Mouse (Mus musculus): ENCODE data around the gene Etv6.
"Not testable (repeated sequence)": the region's sequence is repeated elsewhere in the genome, so short reads cannot be mapped to it uniquely, and the experiment has no call there.

Etv6 gene

DNA sequence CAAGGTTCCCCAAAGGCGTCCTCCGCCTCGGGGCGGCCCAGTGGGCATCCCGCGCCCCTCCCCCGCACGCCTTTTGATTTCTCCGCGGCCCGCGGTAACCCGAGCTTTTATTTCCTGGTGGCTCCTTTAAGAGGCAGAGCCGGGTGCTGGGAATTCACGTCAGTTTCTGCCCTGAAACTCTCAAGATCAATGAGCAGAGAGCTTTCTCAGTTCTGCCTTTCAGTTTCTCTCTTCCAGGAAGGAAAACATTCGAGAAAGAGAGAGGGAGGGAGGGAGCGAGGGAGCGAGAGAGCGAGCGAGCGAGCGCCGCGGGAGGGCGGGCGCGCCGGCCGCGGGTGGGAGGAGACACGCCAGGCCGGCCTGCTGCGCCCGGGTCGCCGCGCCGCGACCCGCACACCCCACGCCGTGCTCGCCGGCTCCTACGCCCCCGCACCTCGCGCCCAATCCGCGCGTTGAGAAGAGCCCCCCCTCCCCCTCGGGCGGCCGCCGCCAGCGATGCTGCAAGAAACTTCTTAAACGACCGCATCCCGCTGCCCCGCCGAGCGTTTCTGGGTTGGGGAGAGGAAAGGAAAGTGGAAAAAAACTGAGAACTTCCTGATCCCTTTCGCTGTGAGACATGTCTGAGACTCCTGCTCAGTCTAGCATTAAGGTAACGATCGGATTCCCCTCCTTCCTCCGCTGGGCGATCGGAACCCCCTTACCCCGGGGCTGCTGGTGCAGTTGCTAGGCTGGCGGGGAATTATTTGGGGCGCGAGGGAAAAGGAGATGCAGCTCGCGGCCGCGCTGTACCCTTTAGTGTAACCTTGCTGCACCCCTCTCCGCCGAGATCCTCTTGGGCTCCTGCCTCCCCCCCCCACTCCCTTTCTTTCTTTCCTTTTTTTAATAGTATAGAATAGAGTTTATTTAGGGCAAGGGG, at the start of gene Etv6:
Gene Etv6, plus strand, starts transcription at position 211 of the 916 bp plus-strand sequence.
- DNase-seq, result peak; percentile 89

DNA sequence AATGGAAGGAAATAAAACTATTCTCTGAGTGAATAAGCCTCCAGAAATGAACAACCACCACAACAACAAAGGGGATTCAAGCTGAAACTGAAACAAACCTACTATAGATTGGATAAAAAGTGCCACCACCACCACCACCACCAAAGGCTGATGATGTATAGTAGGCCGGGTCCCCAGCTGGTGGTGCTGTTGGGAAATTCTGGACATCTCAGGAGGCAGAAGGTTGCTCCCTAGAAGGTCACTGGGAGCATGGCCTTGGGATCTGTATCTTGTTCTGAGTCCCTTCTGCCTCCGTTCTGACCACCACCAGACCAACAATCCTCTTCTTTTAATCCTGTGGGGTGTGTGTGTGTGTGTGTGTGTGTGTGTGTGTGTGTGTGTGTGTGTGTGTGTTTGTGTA, 49.3 kb upstream of the Etv6 start:
- peak; percentile 21 for DNase-seq

DNA sequence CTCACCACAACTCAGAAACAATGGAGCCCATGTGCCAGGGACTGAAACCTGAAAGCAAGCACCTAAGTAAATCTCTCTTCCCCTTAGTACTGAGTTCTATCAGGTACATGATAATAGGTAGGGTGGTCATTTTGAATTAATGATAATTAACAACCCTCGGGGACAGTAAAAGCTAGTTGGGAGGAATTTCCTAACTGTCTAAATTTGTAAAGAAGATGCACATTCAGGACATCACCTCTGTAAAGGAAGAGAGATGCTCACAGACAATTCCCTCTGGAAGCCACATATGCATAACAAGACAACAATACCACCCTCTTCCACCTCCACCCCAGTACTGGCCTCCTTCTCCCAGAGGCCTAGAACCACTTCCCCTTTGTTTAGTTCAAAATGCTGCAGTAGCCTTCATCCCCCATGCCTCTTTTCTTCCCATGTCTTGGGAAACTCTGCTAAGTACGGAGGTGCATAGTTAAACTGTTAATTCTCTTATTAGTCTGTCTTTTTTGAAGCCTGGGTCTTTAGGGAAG, 48.4 kb upstream of the Etv6 start:
- no peak for DNase-seq

DNA sequence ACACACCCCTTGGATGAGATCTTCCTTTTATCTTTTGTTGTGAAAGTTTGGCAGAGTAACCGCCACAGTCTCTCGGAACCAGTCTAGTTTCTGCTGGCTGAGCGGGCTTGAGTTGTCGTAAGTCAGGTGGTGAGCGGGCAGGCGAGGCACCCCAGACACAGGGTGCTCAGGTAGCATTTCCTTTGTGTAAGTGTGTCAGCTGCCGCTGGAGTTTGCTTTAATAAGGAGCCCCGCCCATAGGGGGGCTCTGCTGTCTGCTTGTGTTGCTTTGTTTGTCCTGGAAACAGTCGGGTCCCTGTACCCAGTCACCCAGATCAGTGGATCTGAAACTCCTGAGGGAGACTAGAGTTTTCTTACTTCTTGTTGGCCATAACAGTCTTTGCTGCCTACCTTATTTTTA, 47.5 kb upstream of the Etv6 start:
- peak; percentile 20 for DNase-seq

DNA sequence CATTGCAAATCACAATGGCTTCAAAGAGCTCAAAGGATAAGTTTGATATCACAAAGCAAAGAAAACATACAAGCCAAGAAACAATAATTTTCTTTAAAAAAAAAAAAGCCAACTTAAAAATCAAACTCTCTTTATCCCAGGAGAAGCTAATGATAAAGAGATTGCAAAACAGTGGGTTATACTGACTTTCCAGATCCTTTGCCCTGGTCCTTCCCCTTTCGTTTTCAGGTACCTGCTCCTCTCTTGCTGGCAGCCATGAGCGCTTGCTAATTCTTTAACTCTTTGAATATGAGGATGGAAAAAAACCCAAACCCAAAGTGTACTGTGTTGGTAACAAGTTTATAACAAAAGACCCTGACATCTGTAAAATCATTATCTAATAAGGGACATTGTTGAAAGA, 38.0 kb upstream of the Etv6 start:
- DNase-seq, result no peak

DNA sequence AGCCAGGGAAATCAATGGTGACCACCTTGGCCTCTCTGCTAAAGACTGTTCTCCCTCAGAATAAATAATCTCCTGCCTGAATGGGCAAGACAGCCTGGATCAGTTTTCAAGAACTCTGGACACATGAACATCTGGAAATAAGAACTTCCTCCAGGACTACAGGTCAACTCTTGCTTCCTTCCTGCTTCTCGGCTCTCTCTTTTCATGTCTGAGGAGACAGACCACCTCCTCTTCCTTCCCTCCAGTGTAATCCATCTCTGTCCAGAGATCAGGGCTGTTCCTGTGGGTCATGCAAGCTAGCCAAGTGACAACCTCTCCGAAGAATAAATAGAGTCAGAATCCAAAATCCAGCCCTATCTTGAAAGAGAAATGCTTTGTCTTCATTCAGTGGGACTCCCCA, 37.6 kb upstream of the Etv6 start:
- no peak for DNase-seq

DNA sequence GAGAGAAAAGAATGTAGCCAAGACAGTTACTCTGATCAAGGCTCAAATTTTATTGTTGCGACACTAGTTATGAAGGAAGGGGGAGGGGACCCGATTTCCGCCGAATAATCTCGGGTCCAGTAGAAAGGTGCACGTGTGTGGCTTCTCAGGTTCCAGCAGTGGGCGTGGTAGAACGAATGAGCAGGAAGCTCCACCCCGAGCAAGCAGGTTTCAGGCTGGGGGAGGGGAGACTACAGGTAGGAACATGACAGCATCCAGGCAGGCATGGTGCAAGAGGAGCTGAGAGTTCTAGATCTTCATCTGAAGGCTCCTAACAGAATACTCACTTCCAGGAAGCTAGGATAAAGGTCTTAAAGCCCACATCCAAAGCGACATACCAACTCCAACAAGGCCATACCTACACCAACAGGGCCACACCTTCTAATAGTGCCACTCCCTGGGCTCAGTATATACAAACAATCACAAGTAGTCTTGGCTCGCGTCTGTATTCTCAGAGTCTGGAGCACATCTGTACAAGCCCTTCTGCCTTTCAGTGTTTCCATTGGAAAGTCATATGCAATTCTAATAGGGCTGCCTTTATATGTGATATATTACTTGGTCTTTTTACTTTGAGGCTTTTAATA, 20.9 kb upstream of the Etv6 start:
- not testable (repeated sequence) for DNase-seq

DNA sequence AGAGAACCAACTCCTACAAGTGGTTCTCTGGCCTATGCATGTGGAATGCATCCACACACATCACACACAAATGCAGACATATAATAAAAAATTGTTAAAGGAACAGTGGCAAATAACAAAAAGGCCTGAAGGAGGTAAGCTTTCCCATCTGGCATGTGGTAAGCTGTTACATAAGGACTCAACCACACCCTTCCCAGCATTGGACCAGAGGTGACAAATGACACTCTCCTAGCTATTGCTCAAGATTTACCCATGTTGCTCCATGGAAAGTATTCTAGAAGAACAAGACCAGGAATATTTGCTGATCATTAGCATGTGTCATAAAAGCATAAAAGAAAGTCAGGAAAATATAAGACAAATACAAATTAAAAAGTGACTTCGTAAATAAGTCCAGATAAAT, 16.7 kb upstream of the Etv6 start:
- DNase-seq, result peak; percentile 57

DNA sequence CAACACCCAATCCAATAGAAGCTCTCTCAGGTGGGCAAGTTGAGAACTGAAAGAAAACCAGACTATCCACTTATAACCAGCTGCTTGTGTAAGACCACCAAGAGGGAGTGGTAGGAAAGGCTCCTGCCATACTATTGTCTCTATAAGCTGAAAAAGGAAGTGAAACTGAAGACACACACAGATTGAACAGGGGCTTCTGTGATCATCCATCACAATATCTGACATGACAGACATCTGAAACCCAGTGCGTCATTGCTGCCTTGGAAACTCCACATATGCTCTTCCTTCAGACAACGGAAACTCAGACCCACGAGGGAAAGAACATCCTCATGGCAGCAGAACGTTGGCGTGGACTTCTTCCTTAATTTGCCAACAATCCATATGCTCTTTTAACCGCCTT, 14.7 kb upstream of the Etv6 start:
- DNase-seq, result no peak

DNA sequence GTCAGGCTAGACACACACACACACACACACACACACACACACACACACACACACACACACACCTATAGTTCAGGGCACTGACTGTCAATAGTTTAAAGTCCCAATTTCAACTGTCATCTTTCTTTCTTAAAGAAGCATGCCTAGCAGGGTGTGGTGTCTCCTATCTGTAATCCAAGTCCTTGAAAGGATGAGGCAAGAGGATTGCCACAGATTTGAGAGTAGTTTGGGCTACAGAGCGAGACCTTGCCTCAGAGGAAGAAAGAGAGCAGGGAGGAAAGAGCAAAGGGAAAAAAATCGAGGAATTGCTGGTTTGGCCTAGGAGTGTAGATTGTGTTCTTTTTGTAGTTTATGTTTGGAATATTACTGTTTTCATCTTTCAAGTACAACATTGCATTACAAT, 9.2 kb upstream of the Etv6 start:
- no peak for DNase-seq

DNA sequence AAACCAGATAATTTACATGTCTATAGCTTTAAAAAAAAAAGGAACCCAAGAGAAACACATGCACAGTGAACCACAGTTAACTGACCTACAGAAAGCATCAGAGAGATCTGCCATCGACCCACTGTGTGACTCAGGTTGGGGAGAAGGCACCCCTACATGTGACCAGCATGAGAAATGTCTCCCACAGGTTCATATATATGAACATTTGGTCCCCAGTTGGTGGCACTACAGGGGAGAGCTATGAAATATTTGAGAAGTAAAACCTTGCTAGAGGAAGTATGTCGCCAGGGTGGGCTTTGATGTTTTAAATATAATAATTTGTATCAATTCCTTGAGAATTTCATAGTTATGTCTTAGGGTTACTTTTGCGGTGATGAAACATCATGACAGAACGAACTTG, 8.5 kb upstream of the Etv6 start:
- no peak for DNase-seq

DNA sequence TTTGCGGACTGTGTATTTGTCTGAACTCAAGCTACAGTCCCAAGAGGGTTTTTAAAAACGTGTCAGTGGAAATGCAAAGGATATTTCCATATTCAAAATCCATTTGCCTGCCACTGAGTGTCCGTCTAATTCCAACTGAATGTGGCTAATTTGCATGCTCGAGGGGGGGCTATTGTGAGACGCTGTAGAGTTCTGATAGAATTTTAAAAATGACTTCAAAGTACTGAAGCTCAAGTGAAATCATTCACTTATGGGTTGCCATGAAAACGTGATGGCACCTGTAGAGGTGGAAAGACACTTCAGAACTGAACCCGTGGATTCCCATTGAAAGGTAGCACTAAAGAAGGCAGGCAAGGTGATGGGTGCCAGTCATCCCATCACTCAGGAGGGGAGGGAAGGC, 3.0 kb upstream of the Etv6 start:
- no peak for DNase-seq

DNA sequence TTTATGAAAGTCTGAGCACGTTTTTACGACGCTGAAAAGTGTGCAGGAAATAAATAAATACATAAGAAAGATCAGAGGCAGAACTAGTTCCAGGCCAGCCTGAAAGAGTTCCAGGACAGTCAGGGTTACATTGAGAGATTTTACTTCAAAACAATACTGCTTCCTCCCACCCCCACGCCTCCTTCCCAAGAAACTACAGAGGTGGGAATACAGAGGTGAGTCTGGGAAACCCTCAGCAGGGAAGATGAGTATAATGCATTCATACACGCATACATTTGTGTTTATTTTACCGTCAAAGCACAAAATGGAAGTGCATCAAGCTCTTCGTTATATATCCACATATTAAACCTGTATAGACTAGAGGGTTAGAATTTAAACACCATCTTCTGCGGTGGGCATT, 1.1 kb upstream of the Etv6 start:
- DNase-seq, result no peak

DNA sequence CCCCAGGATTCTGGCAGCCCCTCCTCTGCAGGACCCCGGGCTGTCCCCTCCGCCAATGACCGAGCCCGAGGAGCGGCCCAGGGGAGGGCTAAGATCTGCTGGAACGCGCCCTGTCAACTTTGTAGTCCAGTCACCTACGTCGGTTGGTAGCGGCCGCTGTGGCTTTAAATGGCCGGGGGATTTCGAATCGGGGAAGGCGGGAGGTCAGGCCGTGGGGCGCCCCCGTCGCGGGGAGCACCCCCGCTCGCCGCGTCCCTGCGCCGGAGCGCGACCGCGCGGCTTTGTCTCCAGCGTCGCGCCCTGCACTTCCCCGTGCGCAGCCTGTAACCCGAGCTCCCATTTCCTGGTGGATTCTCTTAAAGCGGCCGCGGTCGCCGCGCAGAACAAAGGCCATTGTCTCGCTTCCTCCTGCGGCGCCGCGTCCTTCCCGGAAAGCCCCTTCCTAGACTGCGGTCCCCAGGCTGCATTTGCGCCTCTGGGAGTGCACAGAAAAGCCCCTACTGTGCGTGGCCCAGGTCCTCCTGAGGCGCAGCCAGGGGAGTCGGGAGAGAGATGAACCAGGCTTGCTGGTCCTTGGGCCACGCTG, 503 bp upstream of the Etv6 start:
- peak; percentile 87 for DNase-seq

DNA sequence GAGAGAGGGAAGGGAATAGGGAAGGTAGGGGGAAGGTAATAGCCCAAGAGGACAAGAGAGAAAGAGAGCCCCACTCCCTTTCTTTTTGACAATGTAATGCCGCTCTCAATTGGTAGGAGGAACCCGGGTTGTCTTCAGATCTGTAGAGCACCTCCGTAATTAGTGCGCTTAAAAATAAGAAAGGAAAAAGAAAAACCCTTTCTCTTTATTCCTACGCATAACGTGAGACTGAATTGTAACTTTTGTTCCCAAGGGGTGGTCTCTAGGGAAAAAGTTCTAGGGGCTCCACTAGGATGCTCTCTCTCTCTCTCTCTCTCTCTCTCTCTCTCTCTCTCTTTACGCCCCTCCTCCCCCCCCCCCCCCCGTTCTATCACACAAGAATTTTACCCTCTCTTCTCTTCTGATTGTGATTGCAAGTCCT, 1.0 kb downstream of the Etv6 start:
- no peak for DNase-seq

DNA sequence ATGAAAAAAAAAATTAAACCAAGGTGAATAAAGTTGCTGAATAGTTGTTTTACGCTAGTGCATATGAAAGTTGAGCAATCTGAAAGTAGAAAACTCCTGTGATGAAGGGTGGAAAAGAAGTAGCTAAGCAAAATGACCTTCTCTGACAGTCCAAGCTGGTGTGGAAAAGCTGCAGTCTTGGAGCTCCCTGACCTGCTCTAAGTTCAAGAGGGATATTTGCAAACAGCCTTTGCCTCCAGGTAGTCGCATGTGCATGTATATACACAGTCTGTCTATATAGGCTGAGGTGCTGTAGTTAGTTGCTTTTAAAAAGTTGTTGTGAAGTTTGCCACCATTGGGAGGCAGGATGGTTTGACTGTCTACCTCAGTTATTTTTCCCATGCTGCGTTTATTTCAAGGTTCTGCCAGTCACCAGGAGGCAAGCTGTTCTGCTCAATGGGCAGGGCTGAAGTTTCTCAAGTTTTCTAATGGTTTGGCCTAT, 1.5 kb downstream of the Etv6 start:
- DNase-seq, result no peak

DNA sequence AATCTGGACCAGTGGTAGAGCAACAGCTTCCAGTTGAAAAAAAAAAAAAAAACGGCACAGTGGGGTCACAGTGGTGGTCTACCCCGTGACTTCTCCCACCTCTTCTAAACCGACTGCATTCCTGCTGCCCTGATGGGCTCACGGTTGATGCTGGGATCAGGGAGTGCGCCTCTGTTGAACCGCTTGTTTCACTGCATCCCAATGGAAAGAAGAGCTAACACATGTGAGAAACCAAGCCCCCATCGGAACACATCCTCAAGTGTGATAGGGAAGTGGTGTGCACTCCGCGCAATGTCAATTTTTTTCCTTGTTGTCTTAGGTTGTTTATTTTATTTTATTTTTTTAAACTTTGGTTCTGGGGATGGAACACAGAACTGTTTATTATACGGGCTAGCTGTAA, 2.5 kb downstream of the Etv6 start:
- no peak for DNase-seq

DNA sequence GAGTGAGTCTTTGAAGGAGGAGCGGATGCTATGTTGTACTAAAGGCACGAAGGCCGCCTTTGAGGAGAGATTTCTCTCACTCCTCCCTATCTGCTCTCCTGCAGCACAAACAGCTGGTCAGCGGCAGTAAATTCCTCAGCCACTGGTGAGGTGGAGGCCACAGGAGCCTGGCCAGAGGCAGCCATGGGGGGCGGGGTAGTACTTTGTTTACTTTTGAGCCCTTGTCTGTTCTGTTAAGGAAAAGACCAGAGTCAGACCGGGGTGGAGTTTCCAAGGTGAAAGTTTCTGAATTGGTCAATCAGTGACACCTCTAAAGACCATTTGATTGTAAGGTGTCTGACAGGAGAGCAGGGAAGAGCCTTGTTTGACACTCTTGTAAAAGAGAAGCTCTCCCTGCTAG, 3.4 kb downstream of the Etv6 start:
- DNase-seq, result peak; percentile 74

DNA sequence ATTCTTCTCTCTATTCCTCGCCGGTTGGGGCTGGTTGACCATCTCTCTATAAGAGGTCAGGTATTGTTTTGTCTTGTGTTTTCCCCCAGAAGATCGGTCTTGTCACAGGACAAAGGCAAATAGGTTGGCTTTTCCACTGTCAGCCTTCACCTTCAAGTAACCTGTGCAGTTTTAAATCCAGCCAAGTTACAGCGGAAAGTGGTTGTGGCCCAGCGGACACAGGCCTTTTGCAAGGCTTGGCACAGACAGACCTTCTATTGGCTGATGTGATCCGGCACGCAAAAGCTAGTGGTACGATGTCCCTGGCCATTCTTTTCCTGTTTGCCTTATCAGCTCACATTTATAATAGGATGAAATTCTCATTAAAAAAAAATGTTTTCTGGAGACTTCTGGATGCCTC, 3.9 kb downstream of the Etv6 start:
- DNase-seq, result no peak

DNA sequence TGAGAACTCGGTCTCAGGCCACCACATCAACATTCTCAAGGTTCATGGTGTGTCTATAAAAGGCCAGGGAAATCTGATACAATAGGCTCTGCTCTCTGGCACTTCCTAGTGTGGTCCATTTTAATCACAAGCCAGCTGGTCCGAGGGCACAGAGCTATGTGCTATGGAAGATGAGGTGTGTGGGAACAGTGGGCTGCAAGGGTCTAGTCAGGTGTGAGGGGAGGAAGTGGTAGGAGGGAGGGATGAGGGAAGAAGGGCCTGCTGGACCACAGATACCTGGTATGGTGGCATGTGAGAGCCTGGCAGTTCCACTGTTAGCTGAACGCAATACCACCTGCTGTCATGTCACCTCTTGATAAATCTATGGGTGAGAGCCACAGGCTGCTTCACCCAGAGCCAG, 4.8 kb downstream of the Etv6 start:
- DNase-seq, result no peak

DNA sequence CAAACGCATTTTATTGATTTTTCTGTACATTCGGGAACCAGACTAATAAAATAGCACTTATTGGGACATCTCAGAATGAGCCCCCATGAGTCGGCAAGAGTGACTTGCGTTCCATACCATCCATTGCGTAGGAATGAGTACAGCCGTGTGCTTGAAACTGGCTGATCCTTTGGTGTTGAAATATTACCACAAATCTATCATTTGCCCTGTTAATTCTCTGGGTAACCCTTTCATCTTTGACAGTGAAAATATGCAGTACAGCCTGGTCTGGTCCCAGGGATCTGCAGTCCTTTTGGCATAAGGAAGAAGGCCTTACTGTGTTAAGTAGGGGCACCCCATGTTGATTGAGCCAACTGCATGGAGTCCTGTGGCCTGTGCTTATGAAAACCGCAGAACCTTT, 5.8 kb downstream of the Etv6 start:
- no peak for DNase-seq

DNA sequence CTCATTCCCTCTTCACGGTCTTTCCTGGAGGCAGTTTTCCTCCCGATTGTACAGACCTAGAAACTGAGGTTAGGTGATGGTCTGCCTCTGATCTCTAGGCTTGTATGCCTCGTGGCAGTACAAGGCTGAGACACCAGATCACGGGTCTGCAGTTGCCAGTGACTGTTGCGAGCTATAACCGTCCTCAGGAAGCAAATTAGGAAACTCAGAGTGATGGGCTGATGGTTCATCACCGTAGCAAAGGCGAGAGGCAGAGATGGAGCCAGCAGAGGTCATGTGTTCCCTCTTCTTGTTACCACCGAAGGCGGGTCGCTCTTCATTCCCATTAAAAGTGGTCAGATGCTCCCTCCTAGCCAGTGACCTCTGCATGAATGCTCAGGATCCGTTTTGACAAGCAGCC, 6.4 kb downstream of the Etv6 start:
- no peak for DNase-seq

DNA sequence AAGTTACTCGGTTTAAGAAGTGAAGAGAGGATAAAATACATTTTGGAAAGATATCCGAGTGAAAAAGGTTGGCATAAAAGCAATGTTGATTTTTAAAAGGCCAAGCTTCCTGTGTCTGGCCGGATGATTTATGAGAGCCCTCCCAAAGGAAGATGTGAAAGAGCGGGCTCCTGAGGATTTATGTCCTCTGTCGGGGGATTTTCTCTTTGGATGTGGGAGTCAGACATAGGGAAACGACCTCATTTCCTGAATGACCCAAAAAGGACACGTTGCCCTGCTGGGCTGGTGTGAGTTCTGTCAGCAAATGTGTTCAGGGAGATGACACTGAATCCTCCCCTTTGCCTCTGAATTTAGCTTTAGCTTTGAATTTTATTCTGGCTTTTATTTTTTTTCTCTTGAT, 8.0 kb downstream of the Etv6 start:
- peak; percentile 43 for DNase-seq
